Mouse (Mus musculus) fibroblast of lung, adult 2 months (primary cell): ENCODE measurements at regions not wholly inside any gene's neighbourhood (a gene's known extent, or its start where the extent isn't known, plus 50 kb on each side); places are given as distances from the start of the nearest gene placed in this dataset.

Experiments used
- DNase-seq: peaks from one replicate; pipeline ENCODE4 v3.0.0-alpha.2; 2011; ENCODE audit warnings: low read depth

DNA sequence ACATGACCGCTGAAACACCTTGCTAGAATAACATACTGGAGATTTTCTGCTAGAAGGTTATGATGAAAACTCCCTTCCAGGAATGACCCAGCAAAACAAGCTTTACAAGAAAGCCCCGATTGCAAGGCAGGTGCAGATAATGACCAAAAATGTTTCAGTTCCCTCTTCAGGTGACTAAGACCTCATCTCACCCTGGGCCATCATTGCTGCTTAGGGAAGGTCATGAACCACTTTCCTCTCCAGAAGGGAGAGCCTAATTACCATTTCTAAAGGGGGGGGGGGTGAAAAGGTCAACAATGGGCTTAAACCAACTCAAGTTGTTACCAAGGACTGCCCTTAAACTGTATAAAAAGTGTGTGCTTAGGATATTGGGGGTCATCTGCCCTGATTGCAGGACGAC is 59.8 kb upstream of the Speer4c start:
- no peak for DNase-seq

GRCm38 (mm10) chr5:15774567-15774966 is 60.5 kb upstream of the Speer4c start:
- DNase-seq: no peak

GRCm38 (mm10) chr5:15776106-15776505 is 62.0 kb upstream of the Speer4c start:
- DNase-seq: no peak

GRCm38 (mm10) chr5:15803583-15803982 is 89.5 kb upstream of the Speer4c start:
- no peak for DNase-seq

DNA sequence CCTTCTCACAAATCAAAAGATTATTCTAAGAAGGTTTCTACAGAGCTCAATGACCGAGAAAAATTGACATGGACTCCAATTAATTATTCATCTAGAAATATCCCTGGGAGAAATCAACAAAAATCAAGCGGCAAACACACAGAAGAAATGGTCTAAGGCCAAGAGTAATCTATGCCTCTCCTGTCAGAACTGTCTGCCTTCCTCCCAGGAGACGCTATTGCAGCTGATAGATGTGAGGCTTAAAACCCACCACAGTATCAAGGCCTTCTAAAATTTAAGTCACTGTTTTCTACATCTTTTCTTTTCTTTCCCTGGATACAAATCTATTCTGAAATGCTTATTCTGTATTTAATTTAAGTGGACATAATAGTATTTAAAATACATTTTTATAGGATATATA is 102.8 kb upstream of the Speer4c start:
- no peak for DNase-seq

- DNase-seq: no peak
Observed at GRCm38 (mm10) chr5:15817366-15817765, 103.3 kb upstream of the Speer4c start.

DNA sequence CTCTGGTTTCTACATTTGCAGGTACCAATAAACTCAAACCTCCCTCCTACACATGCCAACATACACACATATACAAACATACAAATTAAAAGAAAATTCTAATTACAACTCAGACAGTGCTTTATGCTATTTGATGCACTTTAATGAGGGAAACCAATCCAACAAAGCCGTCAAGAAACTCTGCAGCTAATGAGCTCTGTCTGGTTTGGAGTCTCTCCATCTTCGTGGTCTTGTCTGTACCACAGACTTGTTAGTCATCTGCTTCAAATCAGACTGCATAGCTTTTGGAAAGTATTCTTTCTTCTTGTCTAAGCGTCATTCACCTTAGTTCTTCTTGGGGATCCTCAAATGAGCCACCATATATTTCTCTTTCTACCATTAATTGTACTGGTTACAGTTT is 108.9 kb upstream of the Speer4c start:
- no peak for DNase-seq

- no peak for DNase-seq
Observed at GRCm38 (mm10) chr5:15831527-15831926, 103.0 kb upstream of the Cacna2d1 start.

DNA sequence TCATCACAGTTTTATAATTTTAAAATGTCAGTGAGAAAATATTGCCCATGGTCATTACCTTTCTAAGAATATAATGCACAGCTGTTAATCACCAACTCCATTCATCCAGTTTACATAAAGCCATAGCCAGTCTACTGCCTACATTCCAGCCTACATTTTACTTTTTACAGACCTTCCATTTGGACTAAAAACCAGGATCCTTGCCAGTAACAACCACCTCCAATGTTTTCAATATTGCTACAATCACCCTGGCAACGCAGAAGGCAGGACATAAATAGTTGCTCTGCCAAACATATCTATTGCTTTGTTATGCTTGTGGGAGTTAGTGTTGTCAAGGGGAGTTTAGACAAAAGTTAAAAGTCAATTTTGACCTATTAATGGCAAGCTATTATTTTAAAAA is 102.2 kb upstream of the Cacna2d1 start:
- peak; percentile 29 for DNase-seq

- peak; percentile 25 for DNase-seq
Observed at GRCm38 (mm10) chr5:15838108-15838972, 96.2 kb upstream of the Cacna2d1 start.

DNA sequence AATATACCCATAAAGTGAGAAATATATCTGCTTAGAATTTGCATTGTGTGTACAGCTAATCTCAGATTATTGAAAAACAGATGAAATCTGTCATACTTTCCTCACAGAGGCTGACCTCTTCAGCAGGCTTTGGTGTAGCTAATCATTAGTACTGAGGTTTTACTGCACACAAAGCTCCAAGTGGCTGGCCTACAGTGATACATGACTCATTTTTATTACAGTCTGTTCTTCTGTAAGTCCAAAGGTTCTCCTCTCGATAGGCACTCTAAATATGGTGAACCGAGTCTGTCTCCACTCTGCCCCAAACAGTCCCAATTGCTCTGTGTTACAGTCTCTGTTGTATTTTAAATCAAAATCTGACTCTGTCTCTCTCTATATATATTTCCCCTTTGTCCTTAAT is 87.7 kb upstream of the Cacna2d1 start:
- no peak for DNase-seq

- DNase-seq: no peak
Observed at GRCm38 (mm10) chr5:15849520-15849919, 85.0 kb upstream of the Cacna2d1 start.

GRCm38 (mm10) chr5:15850126-15850801 is 84.2 kb upstream of the Cacna2d1 start:
- DNase-seq: no peak

DNA sequence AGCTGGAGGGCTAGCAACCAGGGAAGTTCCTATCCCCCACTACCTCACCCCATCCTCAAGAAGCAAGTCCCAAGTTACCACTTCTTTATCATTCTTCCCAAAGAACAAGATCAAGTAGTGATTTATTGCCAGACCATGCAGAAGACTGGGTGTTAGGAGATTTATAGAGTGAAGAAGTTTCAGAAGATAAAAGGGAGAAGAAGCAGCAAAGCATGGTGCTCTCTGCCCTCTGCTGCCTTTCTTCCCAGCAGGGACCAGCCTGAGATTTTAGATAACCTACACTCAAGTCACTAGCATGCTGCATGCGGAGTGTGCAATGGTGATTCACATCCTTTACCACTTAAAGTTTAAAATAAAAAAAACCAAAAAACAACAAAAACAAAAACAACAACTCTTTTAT is 79.7 kb upstream of the Cacna2d1 start:
- DNase-seq: no peak

GRCm38 (mm10) chr5:15857034-15857433 is 77.5 kb upstream of the Cacna2d1 start:
- DNase-seq: no peak

GRCm38 (mm10) chr5:15874065-15874464 is 60.4 kb upstream of the Cacna2d1 start:
- no peak for DNase-seq

- DNase-seq: no peak
Observed at GRCm38 (mm10) chr5:15883004-15883403, 51.5 kb upstream of the Cacna2d1 start.
